Mouse (Mus musculus) forebrain, embryonic 14.5 days (tissue): ENCODE data around the gene Pxn. TPM values are rescaled to one million over a fixed set of nuclear protein-coding genes. Genes with fewer than 3 reads are reported as not detected.
"Not testable (repeated sequence)": the region's sequence is repeated elsewhere in the genome, so short reads cannot be mapped to it uniquely, and the experiment has no call there.

Experiments
- ATAC-seq: fragments of 200-750 bp; cut with Nextera tagmentation; 2 replicates; pipeline ENCODE4 v1.8.0; 2017; ENCODE audit warnings: mild to moderate bottlenecking, moderate library complexity
- DNase-seq: peaks from one replicate; pipeline ENCODE4 v3.0.0-alpha.2; 2015; ENCODE audit warnings: low spot score
- H3K27ac ChIP-seq: fragments of 300-500 bp; sonication (generic); 2 replicates; pipeline ENCODE4 v1.5.1; 2014; ENCODE audit warnings: low read depth, mild to moderate bottlenecking, control low read depth, low read length, moderate library complexity
- H3K27me3 ChIP-seq: fragments of 300-500 bp; sonication (generic); replicated peaks from 2 replicates; pipeline ENCODE4 v1.6.1; 2014; ENCODE audit warnings: low read length, control low read depth, mixed read lengths; ENCODE audit not compliant: control insufficient read depth, insufficient read depth
- H3K36me3 ChIP-seq: fragments of 300-500 bp; sonication (generic); 2 replicates; pipeline ENCODE4 v1.6.1; 2014; ENCODE audit warnings: low read length, control low read depth; ENCODE audit not compliant: control insufficient read depth, insufficient read depth
- H3K4me1 ChIP-seq: fragments of 300-500 bp; sonication (generic); 2 replicates; pipeline ENCODE4 v1.6.1; 2014; ENCODE audit warnings: antibody characterized with exemption, low read length, control low read depth; ENCODE audit not compliant: control insufficient read depth, insufficient read depth
- H3K4me2 ChIP-seq: fragments of 300-500 bp; sonication (generic); 2 replicates; pipeline ENCODE4 v1.6.1; 2014; ENCODE audit warnings: mild to moderate bottlenecking, control low read depth, low read length
- H3K4me3 ChIP-seq: fragments of 300-500 bp; sonication (generic); 2 replicates; pipeline ENCODE4 v1.5.1; 2014; ENCODE audit warnings: low read depth, low read length, control low read depth
- H3K9ac ChIP-seq: fragments of 300-500 bp; sonication (generic); 2 replicates; pipeline ENCODE4 v1.6.1; 2014; ENCODE audit warnings: mild to moderate bottlenecking, low read length, control low read depth, moderate library complexity
- H3K9me3 ChIP-seq: fragments of 300-500 bp; sonication (generic); replicated peaks from 2 replicates; pipeline ENCODE4 v1.6.1; 2016; ENCODE audit warnings: low read length, control low read depth, mixed read lengths; ENCODE audit not compliant: control insufficient read depth
- WGBS: fragments of 180-500 bp; shearing (Covaris S2); extraction: QIAGEN DNeasy Blood & Tissue Kit; methylation state at CpG from one replicate; pipeline ENCODE4 v1.1.7; 2014; 5-methylcytosine and 5-hydroxymethylcytosine counted together
- polyA plus RNA-seq: library from polyadenylated mRNA; unstranded; fragments of >200 nt; fragmentation: Nextera tagmentation; extraction: Ambion mirVana; gene quantifications from 2 replicates; pipeline ENCODE4 v1.2.1, GENCODE M21; 2014

Pxn gene
- polyA plus RNA-seq, 1 experiment from 2014 or later: 7.5 TPM

GRCm38 (mm10) chr5:115513246-115513645, 6.8 kb downstream of the Pxn start:
- Histone ChIP-seq H3K27ac (no peak overlapping the region), H3K4me2 (no peak overlapping the region), H3K36me3 (no peaks in the 10 kb centered on the region), H3K27me3 (no peaks in the 10 kb centered on the region), H3K9ac (no peak overlapping the region), H3K4me1 (peaks cover 26% of the 10 kb centered on the region), H3K9me3 (no peaks in the 10 kb centered on the region), H3K4me3 (no peak overlapping the region)
- 97% methylated on average over 14 of the region's 14 CpGs for WGBS
- no peak for ATAC-seq
- DNase-seq: no peak

DNA sequence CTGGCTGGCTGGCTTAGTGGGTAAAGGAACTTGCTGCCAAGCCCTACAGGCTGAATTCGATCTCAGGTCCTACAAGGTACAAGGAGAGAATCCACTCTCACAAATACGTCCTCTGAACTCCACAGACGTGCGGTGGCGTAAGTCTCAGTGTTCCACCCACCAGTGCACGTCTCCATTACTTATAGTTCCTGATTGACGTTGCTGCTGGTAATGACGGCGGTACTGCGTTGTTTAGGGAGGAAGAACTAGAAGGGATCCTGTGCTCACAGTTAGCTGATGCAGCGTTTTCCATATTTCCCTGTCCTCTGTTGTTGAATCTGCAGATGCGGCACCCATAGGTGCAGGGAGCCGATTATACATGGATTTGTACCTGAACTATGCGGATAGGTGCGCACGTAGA, 7.2 kb downstream of the Pxn start:
- 97% methylated on average over 16 of the region's 16 CpGs for WGBS
- no peak overlapping the region for H3K9ac ChIP-seq
- H3K4me2 ChIP-seq: no peak overlapping the region
- no peak for DNase-seq
- H3K36me3 ChIP-seq: no peaks in the 10 kb centered on the region
- no peak overlapping the region for H3K27ac ChIP-seq
- no peaks in the 10 kb centered on the region for H3K9me3 ChIP-seq
- H3K4me1 ChIP-seq: peaks cover 21% of the 10 kb centered on the region
- no peak for ATAC-seq
- H3K4me3 ChIP-seq: no peak overlapping the region
- no peaks in the 10 kb centered on the region for H3K27me3 ChIP-seq

DNA sequence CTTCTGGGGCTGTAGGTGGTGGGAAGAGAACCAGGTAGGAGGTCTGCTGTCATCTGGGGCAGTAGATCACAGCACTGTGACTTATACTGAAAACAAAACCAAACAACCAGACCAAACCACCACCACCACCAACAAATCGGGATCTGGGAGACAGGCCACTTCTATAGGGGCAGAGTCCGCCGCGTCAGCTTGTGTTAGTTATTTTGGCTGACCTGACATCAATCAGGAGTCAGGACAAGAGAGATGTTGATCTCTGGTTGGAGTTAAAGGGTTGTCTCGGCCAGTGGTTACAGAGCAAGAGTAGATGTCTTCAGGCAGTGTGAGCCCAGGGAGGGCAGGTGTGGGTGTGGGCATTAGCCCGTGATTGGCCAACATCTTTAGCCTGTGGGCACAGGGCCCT, 7.9 kb downstream of the Pxn start:
- ATAC-seq: no peak
- peak overlapping the region; percentile 62; the same call in 1 of the 2 replicates for H3K27ac ChIP-seq
- WGBS: 85% methylated on average over 6 of the region's 6 CpGs

GRCm38 (mm10) chr5:115514896-115515587, 8.6 kb downstream of the Pxn start:
- ATAC-seq (no peak), DNase-seq (peak; percentile 49)
- H3K4me1 ChIP-seq: peaks cover 11% of the 10 kb centered on the region
- H3K27ac ChIP-seq: peak overlapping the region; percentile 62; the same call in 1 of the 2 replicates
- no peak overlapping the region for H3K4me2 ChIP-seq
- H3K27me3 ChIP-seq: no peaks in the 10 kb centered on the region
- no peaks in the 10 kb centered on the region for H3K9me3 ChIP-seq
- 55% methylated on average over 20 of the region's 20 CpGs for WGBS
- H3K4me3 ChIP-seq: no peak overlapping the region
- no peaks in the 10 kb centered on the region for H3K36me3 ChIP-seq
- H3K9ac ChIP-seq: peak overlapping the region; percentile 4; the same call in 1 of the 2 replicates

More for the DNA sequence above, 7.9 kb downstream of the Pxn start:
- no peaks in the 10 kb centered on the region for H3K9me3 ChIP-seq
- peaks cover 18% of the 10 kb centered on the region for H3K4me1 ChIP-seq
- H3K4me3 ChIP-seq: no peak overlapping the region
- no peak overlapping the region for H3K4me2 ChIP-seq
- H3K36me3 ChIP-seq: no peaks in the 10 kb centered on the region
- peak overlapping the region; percentile 4; the same call in 1 of the 2 replicates for H3K9ac ChIP-seq
- DNase-seq: no peak
- no peaks in the 10 kb centered on the region for H3K27me3 ChIP-seq

DNA sequence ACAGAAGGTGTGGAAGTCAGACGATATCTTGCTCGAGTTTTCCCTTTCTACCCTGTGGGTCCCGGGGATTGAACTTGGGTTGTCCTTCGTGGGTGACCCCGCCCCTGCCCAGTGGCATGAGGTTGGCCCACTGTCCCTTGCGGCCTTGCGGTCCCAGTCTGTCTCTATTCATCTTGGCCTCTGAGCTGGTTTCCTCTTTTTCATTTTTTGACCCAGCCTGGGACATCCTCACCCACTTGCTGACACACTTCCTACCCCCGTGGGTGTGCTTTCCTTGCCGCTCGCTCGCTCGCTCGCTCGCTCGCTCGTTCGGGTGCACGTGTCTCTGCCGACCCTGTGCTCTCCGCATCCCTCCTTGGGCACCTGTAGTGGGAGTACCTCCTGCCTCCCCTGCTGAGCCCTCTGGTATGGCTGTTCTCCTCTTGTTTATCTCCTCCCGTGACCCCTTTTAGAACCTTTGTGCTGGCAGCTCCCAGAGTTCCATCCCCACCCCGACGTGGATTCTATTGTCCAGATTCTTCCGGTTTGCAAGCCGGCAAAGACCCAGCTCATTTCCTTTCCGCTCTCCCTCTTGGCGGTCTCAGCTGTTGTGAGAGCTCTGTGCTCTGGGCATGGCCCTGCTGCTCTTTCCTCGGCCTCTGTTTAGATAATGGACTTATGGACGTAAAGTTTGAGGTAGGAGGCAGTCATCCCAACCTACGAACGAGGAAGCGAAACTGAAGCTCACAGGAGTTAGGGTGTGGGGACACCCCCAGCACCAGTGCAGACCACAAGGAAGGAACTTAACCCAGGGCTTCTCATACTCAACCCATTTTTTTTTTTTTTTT, 9.8 kb downstream of the Pxn start:
- ATAC-seq: no peak
- Histone ChIP-seq H3K4me1 (peaks cover 9% of the 10 kb centered on the region), H3K4me2 (no peak overlapping the region), H3K27ac (no peak overlapping the region), H3K9ac (no peak overlapping the region), H3K27me3 (no peaks in the 10 kb centered on the region), H3K9me3 (no peaks in the 10 kb centered on the region), H3K36me3 (no peaks in the 10 kb centered on the region), H3K4me3 (no peak overlapping the region)
- 87% methylated on average over 32 of the region's 32 CpGs for WGBS
- DNase-seq: no peak

DNA sequence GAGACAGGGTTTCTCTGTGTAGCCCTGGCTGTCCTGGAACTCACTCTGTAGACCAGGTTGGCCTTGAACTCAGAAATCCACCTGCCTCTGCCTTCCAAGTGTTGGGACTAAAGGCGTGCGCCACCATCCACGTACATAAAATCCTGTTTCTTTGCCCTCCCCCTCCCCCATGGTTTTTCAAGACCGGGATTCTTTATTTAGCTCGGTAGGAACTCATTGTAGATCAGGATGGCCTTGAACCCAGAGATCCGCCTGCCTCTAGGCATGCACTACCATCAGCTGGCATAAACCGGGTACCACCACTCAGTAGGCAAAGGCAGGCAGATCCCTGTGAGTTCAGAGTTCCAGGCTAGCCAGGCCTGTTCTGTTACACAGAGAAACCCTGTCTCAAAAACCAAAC, 10.4 kb downstream of the Pxn start:
- DNase-seq (no peak), ATAC-seq (no peak)
- H3K9me3 ChIP-seq: no peaks in the 10 kb centered on the region
- H3K27ac ChIP-seq: no peak overlapping the region
- H3K4me1 ChIP-seq: peaks cover 9% of the 10 kb centered on the region
- no peaks in the 10 kb centered on the region for H3K27me3 ChIP-seq
- no peak overlapping the region for H3K4me3 ChIP-seq
- H3K4me2 ChIP-seq: no peak overlapping the region
- 91% methylated on average over 7 of the region's 7 CpGs for WGBS
- H3K36me3 ChIP-seq: no peaks in the 10 kb centered on the region
- no peak overlapping the region for H3K9ac ChIP-seq

- Histone ChIP-seq H3K27me3 (no peaks in the 10 kb centered on the region), H3K9ac (no peak overlapping the region), H3K27ac (no peak overlapping the region), H3K4me1 (peaks cover 9% of the 10 kb centered on the region), H3K4me3 (no peak overlapping the region), H3K36me3 (no peaks in the 10 kb centered on the region), H3K4me2 (no peak overlapping the region), H3K9me3 (no peaks in the 10 kb centered on the region)
- DNase-seq: no peak
- WGBS: 94% methylated on average over 9 of the region's 9 CpGs
- ATAC-seq: no peak
Observed at GRCm38 (mm10) chr5:115517501-115517900, 11.0 kb downstream of the Pxn start.

DNA sequence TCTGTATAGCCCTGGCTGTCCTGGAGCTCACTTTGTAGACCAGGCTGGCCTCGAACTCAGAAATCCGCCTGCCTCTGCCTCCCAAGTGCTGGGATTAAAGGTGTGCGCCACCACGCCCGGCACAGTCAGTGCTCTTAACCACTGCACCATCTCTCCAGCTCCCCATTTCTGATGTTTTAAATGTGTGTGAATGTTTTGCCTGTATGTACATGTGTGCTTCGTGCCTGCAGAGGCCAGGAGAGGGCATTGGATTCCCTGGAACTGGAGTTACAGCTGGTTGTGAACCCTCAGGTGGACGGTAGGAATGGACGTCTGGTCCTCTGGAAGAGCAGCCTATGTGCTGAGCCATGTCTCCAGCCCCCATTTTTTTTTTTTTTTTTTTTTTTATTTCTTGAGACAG, 11.7 kb downstream of the Pxn start:
- ATAC-seq, H3K36me3 ChIP-seq, H3K4me2 ChIP-seq, H3K4me1 ChIP-seq, DNase-seq, H3K9me3 ChIP-seq, H3K27ac ChIP-seq, H3K4me3 ChIP-seq, H3K27me3 ChIP-seq, H3K9ac ChIP-seq: not testable (repeated sequence)
- WGBS: 94% methylated on average over 8 of the region's 8 CpGs

DNA sequence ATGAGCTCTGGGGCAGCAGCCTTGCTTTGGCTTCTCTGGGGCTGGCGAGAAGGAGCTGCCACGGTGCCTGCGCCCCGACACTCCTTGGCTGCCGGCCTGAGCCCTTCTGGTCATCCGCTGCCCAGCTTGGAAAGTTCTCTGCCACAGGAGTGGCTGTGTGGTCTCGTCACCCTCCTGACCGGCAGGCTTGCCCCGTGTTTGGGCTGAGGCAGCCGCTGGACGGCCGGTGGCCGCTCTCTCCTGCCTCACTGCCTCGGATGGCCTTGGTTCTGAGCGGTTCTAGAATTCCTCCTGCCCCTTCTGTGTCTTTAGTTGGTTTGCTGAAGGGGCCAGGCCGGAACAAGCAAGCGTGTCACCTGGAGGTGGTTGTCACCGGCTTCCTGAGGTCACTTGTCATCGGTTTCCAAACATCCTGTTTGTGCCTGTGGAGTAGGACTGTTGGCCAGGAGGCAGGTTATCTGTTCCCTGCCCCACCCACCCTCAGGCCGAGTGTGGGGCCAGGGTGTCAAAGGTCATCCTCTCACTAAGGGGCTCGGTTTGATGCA, 13.9 kb downstream of the Pxn start:
- no peak overlapping the region for H3K4me3 ChIP-seq
- no peak for ATAC-seq
- H3K36me3 ChIP-seq: no peaks in the 10 kb centered on the region
- no peak for DNase-seq
- 86% methylated on average over 21 of the region's 21 CpGs for WGBS
- no peak overlapping the region for H3K9ac ChIP-seq
- H3K9me3 ChIP-seq: no peaks in the 10 kb centered on the region
- H3K4me2 ChIP-seq: no peak overlapping the region
- H3K27ac ChIP-seq: no peak overlapping the region
- no peaks in the 10 kb centered on the region; the same call in 1 of the 2 replicates for H3K4me1 ChIP-seq
- no peaks in the 10 kb centered on the region for H3K27me3 ChIP-seq
